Mouse (Mus musculus) layer of hippocampus, adult 18-20 months (tissue): Measurements from ENCODE around the gene Tapbp. TPM values are rescaled to one million over a fixed set of nuclear protein-coding genes. Genes with fewer than 3 reads are reported as not detected.

Source experiments
- DNase-seq, 2 experiments: peaks; one replicate each; pipeline ENCODE4 v3.0.0; 2022; ENCODE audit warnings: low spot score in 2 of 2
- total RNA-seq, 2 experiments: library from RNA; stranded (reverse); gene quantifications; 2 replicates each; pipeline ENCODE4 v1.2.3; 2021

The Tapbp gene
- total RNA-seq, 2 experiments from 2014 or later = 38.3 to 38.5 TPM

- DNase-seq = peak in 1 of 2 experiments; percentile 88
Measured at GRCm38 (mm10) chr17:33920282-33921097, 4.8 kb downstream of the Tapbp start.

GRCm38 (mm10) chr17:33921361-33921760, 5.7 kb downstream of the Tapbp start:
- no peak for DNase-seq

- no peak for DNase-seq
Measured at GRCm38 (mm10) chr17:33924577-33925283, 9.0 kb downstream of the Tapbp start.

GRCm38 (mm10) chr17:33925406-33926116, 9.9 kb downstream of the Tapbp start:
- no peak for DNase-seq

- DNase-seq = no peak
Measured at GRCm38 (mm10) chr17:33926207-33926932, 10.7 kb downstream of the Tapbp start.

- no peak for DNase-seq
Measured at GRCm38 (mm10) chr17:33928251-33928947, 12.7 kb downstream of the Tapbp start.

GRCm38 (mm10) chr17:33929371-33930279, 13.9 kb downstream of the Tapbp start, which contains the start of gene Rgl2:
Gene Rgl2, plus strand, starts transcription at chr17:33929543.
- peak; percentile 91 to 94 for DNase-seq

GRCm38 (mm10) chr17:33930280-33931158, 14.8 kb downstream of the Tapbp start:
- peak in 1 of 2 experiments; percentile 83 for DNase-seq

- no peak for DNase-seq
Measured at GRCm38 (mm10) chr17:33931159-33931866, 15.6 kb downstream of the Tapbp start.

GRCm38 (mm10) chr17:33931947-33932346, 16.2 kb downstream of the Tapbp start:
- no peak for DNase-seq

GRCm38 (mm10) chr17:33932448-33932847, 16.7 kb downstream of the Tapbp start:
- DNase-seq = no peak

GRCm38 (mm10) chr17:33932970-33933369, 17.3 kb downstream of the Tapbp start:
- DNase-seq = no peak

- DNase-seq = no peak
Measured at GRCm38 (mm10) chr17:33935422-33936055, 19.8 kb downstream of the Tapbp start.

- no peak for DNase-seq
Measured at GRCm38 (mm10) chr17:33936993-33937392, 21.3 kb downstream of the Tapbp start.

- no peak for DNase-seq
Measured at GRCm38 (mm10) chr17:33938783-33939182, 23.1 kb downstream of the Tapbp start.

- peak; percentile 84 to 95 for DNase-seq
Measured at GRCm38 (mm10) chr17:33940206-33940805, 24.6 kb downstream of the Tapbp start, which contains the start of the genes Pfdn6 and Wdr46. Gene Pfdn6, minus strand, starts transcription at chr17:33940343. Gene Wdr46, plus strand, starts transcription at chr17:33940660.

GRCm38 (mm10) chr17:33940981-33941380, 25.3 kb downstream of the Tapbp start:
- no peak for DNase-seq
